Mouse (Mus musculus): Measurements from ENCODE around the gene Lrfn2. TPM values are rescaled to one million over a fixed set of nuclear protein-coding genes. Genes with fewer than 3 reads are reported as not detected.

Lrfn2 gene
- polyA plus RNA-seq (2021; fragmentation: Nextera tagmentation), result 5.1 and 5.6 TPM in 2 replicates
- long read RNA-seq, experiment 1, transcript Lrfn2-201 (3 exons, 3,202 nt), result major isoform, 24 of 42 reads
- long read RNA-seq, experiment 1, partial matches to known transcripts, result 9 of 42 reads
- long read RNA-seq, experiment 1, other reads (novel, unspliced or antisense), result 9 of 42 reads
- long read RNA-seq, experiment 2, partial matches to known transcripts, result 3 of 9 reads
- long read RNA-seq, experiment 2, other reads (novel, unspliced or antisense), result 6 of 9 reads

GRCm38 (mm10) chr17:48931621-48932405 lies at the start of gene Lrfn2:
TSS of gene Lrfn2 (plus strand) at chr17:48932379.

